Mouse (Mus musculus) neural tube, postnatal 0 days (tissue): ENCODE results near the gene Ribc2. TPM values are rescaled to one million over a fixed set of nuclear protein-coding genes. Genes with fewer than 3 reads are reported as not detected.

Source experiments
- polyA plus RNA-seq: library from polyadenylated mRNA; unstranded; fragments of >200 nt; fragmentation: Nextera tagmentation; extraction: Ambion mirVana; gene quantifications from 2 replicates; pipeline ENCODE4 v1.2.1, GENCODE M21; 2015

Gene Ribc2
- 0.76 and 0.94 TPM in 2 replicates for polyA plus RNA-seq

DNA sequence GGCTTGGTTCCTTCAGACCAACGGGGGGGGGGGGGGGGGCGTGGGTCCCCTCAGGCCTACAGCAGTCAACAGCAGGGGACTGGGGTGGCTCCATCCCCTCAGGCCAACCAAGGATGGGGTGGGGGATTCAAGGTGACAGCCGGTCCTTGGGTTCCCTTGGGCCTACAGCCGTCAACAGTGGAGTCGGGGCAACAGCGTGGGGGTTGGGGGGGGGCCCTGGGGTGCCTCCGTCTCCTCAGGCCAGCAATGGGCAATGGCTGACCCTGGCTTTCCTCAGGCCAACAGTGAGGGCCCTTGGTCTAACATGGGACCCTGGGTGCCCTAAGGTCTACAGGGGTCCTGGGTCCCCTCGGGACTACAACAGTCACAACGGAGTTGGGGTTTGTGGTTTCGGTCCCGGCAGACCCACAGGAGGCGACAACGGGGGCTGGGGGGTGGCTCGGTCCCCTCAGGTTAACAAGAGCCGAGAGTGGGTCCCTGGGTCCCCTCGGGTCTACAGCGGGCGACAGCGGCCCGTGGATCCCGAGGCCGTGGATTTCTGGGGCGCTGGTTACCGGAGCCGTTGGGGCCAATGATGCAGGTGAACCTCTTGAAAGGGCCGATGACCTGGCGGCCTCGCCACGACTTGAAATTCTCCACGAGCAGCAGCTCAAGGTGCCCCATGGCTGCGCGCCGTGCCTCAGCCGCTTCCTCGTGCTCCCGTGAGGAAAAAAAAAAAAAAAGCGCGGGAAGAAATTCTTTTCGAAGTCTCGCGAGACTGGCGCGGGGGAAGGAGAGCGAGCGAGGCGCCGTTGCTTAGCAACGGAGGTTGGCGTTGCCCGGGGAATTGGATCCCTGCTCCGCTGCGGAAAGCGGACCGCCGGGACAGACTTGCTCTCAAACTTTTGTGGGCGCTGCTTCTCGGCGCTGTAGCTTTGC, at the start of gene Ribc2, which contains the start of gene Smc1b:
TSS of gene Ribc2 (plus strand) at position 804 of the 918 bp plus-strand sequence.
TSS of gene Smc1b (minus strand) at position 690 of the 918 bp plus-strand sequence.

Other genes with a start within 250 kb of the Ribc2 start
- 0.70 and 0.87 TPM in 2 replicates for gene Gm29666, start 212.0 kb upstream of the Ribc2 start, polyA plus RNA-seq
- 16.5 and 17.5 TPM in 2 replicates for gene Nup50, start 208.7 kb upstream of the Ribc2 start, polyA plus RNA-seq
- gene 5031439G07Rik, start 143.5 kb upstream of the Ribc2 start, polyA plus RNA-seq: 33.6 and 53.4 TPM in 2 replicates
- 1.7 and 2.5 TPM in 2 replicates for gene Upk3a, start 114.9 kb upstream of the Ribc2 start, polyA plus RNA-seq
- 25.3 and 25.4 TPM in 2 replicates for gene Fam118a, start 103.1 kb upstream of the Ribc2 start, polyA plus RNA-seq
- gene Smc1b, start 114 bp upstream of the Ribc2 start, polyA plus RNA-seq: 0.09 and 0.21 TPM in 2 replicates
- 63.5 and 71.0 TPM in 2 replicates for gene Fbln1, start 73.9 kb downstream of the Ribc2 start, polyA plus RNA-seq
- 469 and 485 TPM in 2 replicates for gene Atxn10, start 204.2 kb downstream of the Ribc2 start, polyA plus RNA-seq